Mouse (Mus musculus): Measurements from ENCODE around the gene Gm9639. TPM values are rescaled to one million over a fixed set of nuclear protein-coding genes. Genes with fewer than 3 reads are reported as not detected.
"Not testable (repeated sequence)": the region's sequence is repeated elsewhere in the genome, so short reads cannot be mapped to it uniquely, and the experiment has no call there.

The Gm9639 gene
- total RNA-seq (2017) = not detected in 2 replicates

GRCm38 (mm10) chr10:77794976-77795375 lies at the start of gene Gm9639:
Gm9639 (minus strand) TSS chr10:77795076.
- no peak for ATAC-seq (replicated peaks; ENCODE audit: low read depth, poor library complexity, severe bottlenecking)

GRCm38 (mm10) chr10:77839006-77839405 lies 44.1 kb upstream of the Gm9639 start:
- no peak for ATAC-seq (replicated peaks; ENCODE audit: low read depth, poor library complexity, severe bottlenecking)

GRCm38 (mm10) chr10:77835647-77836046 lies 40.8 kb upstream of the Gm9639 start, which contains the start of gene Krtap10-10:
Krtap10-10 (plus strand) TSS chr10:77835947.
- no peak for ATAC-seq (replicated peaks; ENCODE audit: low read depth, poor library complexity, severe bottlenecking)

GRCm38 (mm10) chr10:77826951-77827350 lies 32.1 kb upstream of the Gm9639 start, which contains the start of gene Krtap10-4:
Krtap10-4 (minus strand) TSS chr10:77827095.
- ATAC-seq (replicated peaks; ENCODE audit: low read depth, poor library complexity, severe bottlenecking) = no peak

GRCm38 (mm10) chr10:77819203-77819602 lies 24.3 kb upstream of the Gm9639 start:
- ATAC-seq (replicated peaks; ENCODE audit: low read depth, poor library complexity, severe bottlenecking) = no peak

- no peak for ATAC-seq (replicated peaks; ENCODE audit: low read depth, poor library complexity, severe bottlenecking)
These were observed 23.6 kb upstream of the Gm9639 start for GRCm38 (mm10) chr10:77818523-77818922.

- ATAC-seq (replicated peaks; ENCODE audit: low read depth, poor library complexity, severe bottlenecking) = no peak
These were observed 20.6 kb upstream of the Gm9639 start for GRCm38 (mm10) chr10:77815514-77815913.

- no peak for ATAC-seq (replicated peaks; ENCODE audit: low read depth, poor library complexity, severe bottlenecking)
These were observed 19.5 kb upstream of the Gm9639 start, which contains the start of gene Gm2696 for GRCm38 (mm10) chr10:77814382-77814781. Gm2696 (plus strand) TSS chr10:77814682.

GRCm38 (mm10) chr10:77811743-77812142 lies 16.9 kb upstream of the Gm9639 start, which contains the start of gene Gm9507:
Gm9507 (minus strand) TSS chr10:77811843.
- no peak for ATAC-seq (replicated peaks; ENCODE audit: low read depth, poor library complexity, severe bottlenecking)

GRCm38 (mm10) chr10:77804095-77804494 lies 9.2 kb upstream of the Gm9639 start:
- no peak for ATAC-seq (replicated peaks; ENCODE audit: low read depth, poor library complexity, severe bottlenecking)

- no peak for ATAC-seq (replicated peaks; ENCODE audit: low read depth, poor library complexity, severe bottlenecking)
These were observed 4.1 kb upstream of the Gm9639 start, which contains the start of gene Gm19668 for GRCm38 (mm10) chr10:77798921-77799508. Gm19668 (minus strand) TSS chr10:77799133.

- ATAC-seq (replicated peaks; ENCODE audit: low read depth, poor library complexity, severe bottlenecking) = not testable (repeated sequence)
These were observed 3.5 kb upstream of the Gm9639 start for GRCm38 (mm10) chr10:77798164-77798920.

- no peak for ATAC-seq (replicated peaks; ENCODE audit: low read depth, poor library complexity, severe bottlenecking)
These were observed 2.8 kb upstream of the Gm9639 start for GRCm38 (mm10) chr10:77797677-77798076.

GRCm38 (mm10) chr10:77788621-77789020 lies 6.3 kb downstream of the Gm9639 start:
- no peak for ATAC-seq (replicated peaks; ENCODE audit: low read depth, poor library complexity, severe bottlenecking)

GRCm38 (mm10) chr10:77787876-77788275 lies 7.0 kb downstream of the Gm9639 start, which contains the start of gene Gm7137:
Gm7137 (minus strand) TSS chr10:77788200.
- not testable (repeated sequence) for ATAC-seq (replicated peaks; ENCODE audit: low read depth, poor library complexity, severe bottlenecking)

- ATAC-seq (replicated peaks; ENCODE audit: low read depth, poor library complexity, severe bottlenecking) = not testable (repeated sequence)
These were observed 11.5 kb downstream of the Gm9639 start for GRCm38 (mm10) chr10:77783396-77783795.

- ATAC-seq (replicated peaks; ENCODE audit: low read depth, poor library complexity, severe bottlenecking) = not testable (repeated sequence)
These were observed 12.4 kb downstream of the Gm9639 start, which contains the start of gene Gm3250 for GRCm38 (mm10) chr10:77782442-77782841. Gm3250 (minus strand) TSS chr10:77782542.

GRCm38 (mm10) chr10:77776844-77777243 lies 18.0 kb downstream of the Gm9639 start, which contains the start of gene Gm7138:
Gm7138 (minus strand) TSS chr10:77776944.
- ATAC-seq (replicated peaks; ENCODE audit: low read depth, poor library complexity, severe bottlenecking) = not testable (repeated sequence)

GRCm38 (mm10) chr10:77772142-77772541 lies 22.7 kb downstream of the Gm9639 start:
- ATAC-seq (replicated peaks; ENCODE audit: low read depth, poor library complexity, severe bottlenecking) = not testable (repeated sequence)

GRCm38 (mm10) chr10:77771225-77771624 lies 23.7 kb downstream of the Gm9639 start, which contains the start of gene Gm3238:
Gm3238 (minus strand) TSS chr10:77771325.
- not testable (repeated sequence) for ATAC-seq (replicated peaks; ENCODE audit: low read depth, poor library complexity, severe bottlenecking)

GRCm38 (mm10) chr10:77769727-77770126 lies 25.1 kb downstream of the Gm9639 start:
- ATAC-seq (replicated peaks; ENCODE audit: low read depth, poor library complexity, severe bottlenecking) = no peak

Data from common myeloid progenitor, adult 5-6 weeks (primary cell).